Mouse (Mus musculus) testis, adult 2 months (tissue): Measurements from ENCODE around the gene Polr2i.

Experiments
- CTCF ChIP-seq: fragments of 200-500 bp; IDR thresholded peaks from 2 replicates; pipeline ENCODE4 v1.5.1; 2012; ENCODE audit warnings: low read depth, mild to moderate bottlenecking, inconsistent platforms, low read length, moderate library complexity; ENCODE audit not compliant: control insufficient read depth, insufficient read depth, insufficient replicate concordance
- POLR2A ChIP-seq: fragments of 200-500 bp; IDR thresholded peaks from 2 replicates; pipeline ENCODE4 v1.6.1; 2012; ENCODE audit warnings: low read depth, mild to moderate bottlenecking, inconsistent platforms, low read length, moderate library complexity; ENCODE audit not compliant: control insufficient read depth

DNA sequence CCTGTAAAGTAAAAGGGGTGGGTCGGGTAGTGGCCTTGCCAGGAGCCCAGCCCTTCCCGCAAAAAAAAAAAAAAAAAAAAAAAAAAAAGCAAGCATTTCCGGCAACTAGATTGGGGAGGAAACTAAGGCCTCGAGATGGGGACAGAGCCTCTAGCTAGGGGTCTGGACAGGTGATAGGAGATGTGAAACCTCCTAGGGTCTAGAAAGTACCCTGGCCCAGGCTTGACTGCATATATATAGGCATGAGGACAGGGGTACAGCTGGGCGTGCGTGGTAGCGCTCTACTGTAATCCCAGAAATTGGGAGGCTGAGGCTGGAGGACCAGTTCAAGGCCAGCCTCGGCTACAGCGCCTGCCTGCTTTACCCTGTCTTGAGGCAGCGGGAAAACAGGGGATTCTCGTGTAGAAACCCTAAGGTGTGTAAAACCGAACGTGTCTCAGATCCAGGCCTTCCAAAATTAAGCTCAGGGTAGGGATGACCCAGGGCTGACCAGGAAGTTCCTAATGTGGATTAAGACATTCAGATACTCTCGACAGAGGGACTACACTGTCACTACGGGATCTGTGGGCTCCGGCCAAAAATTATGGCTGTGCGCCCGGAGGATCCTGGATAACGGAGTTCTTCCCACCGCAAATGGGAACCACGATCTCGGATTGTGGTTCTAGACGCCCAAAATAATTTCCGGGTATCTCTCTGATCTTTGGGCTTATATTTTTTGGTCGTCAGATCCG lies 37.5 kb upstream of the Polr2i start:
- TF ChIP-seq CTCF (no peak), POLR2A (no peak)
